Mouse (Mus musculus): Measurements from ENCODE around the gene 1700025G04Rik.

1700025G04Rik gene

GRCm38 (mm10) chr1:152090018-152090553 is at the start of gene 1700025G04Rik:
1700025G04Rik (minus strand) TSS chr1:152090125.
- DNase-seq (ENCODE audit: low spot score in 2 of 2): peak; percentile 66 to 77

- no peak for DNase-seq (ENCODE audit: low spot score in 2 of 2)
These were observed 49.6 kb upstream of the 1700025G04Rik start for GRCm38 (mm10) chr1:152139496-152139895.

- DNase-seq (ENCODE audit: low spot score in 2 of 2): no peak
These were observed 40.3 kb upstream of the 1700025G04Rik start for GRCm38 (mm10) chr1:152130029-152130727.

- no peak for DNase-seq (ENCODE audit: low spot score in 2 of 2)
These were observed 35.5 kb upstream of the 1700025G04Rik start for GRCm38 (mm10) chr1:152125451-152125850.

- DNase-seq (ENCODE audit: low spot score in 2 of 2): no peak
These were observed 20.2 kb upstream of the 1700025G04Rik start for GRCm38 (mm10) chr1:152110123-152110522.

- no peak for DNase-seq (ENCODE audit: low spot score in 2 of 2)
These were observed 16.2 kb upstream of the 1700025G04Rik start for GRCm38 (mm10) chr1:152106136-152106535.

GRCm38 (mm10) chr1:152105246-152105645 is 15.3 kb upstream of the 1700025G04Rik start:
- DNase-seq (ENCODE audit: low spot score in 2 of 2): no peak

GRCm38 (mm10) chr1:152101746-152102145 is 11.8 kb upstream of the 1700025G04Rik start:
- no peak for DNase-seq (ENCODE audit: low spot score in 2 of 2)

GRCm38 (mm10) chr1:152096045-152096444 is 6.1 kb upstream of the 1700025G04Rik start:
- no peak for DNase-seq (ENCODE audit: low spot score in 2 of 2)

GRCm38 (mm10) chr1:152090564-152091545 is 930 bp upstream of the 1700025G04Rik start:
- peak; percentile 12 to 14 for DNase-seq (ENCODE audit: low spot score in 2 of 2)

GRCm38 (mm10) chr1:152089526-152089925 is 399 bp downstream of the 1700025G04Rik start:
- peak; percentile 41 to 50 for DNase-seq (ENCODE audit: low spot score in 2 of 2)

GRCm38 (mm10) chr1:152088791-152089401 is 1.0 kb downstream of the 1700025G04Rik start:
- DNase-seq (ENCODE audit: low spot score in 2 of 2): peak; percentile 23 to 25

GRCm38 (mm10) chr1:152088030-152088429 is 1.9 kb downstream of the 1700025G04Rik start:
- no peak for DNase-seq (ENCODE audit: low spot score in 2 of 2)

- DNase-seq (ENCODE audit: low spot score in 2 of 2): no peak
These were observed 3.0 kb downstream of the 1700025G04Rik start for GRCm38 (mm10) chr1:152086951-152087350.

GRCm38 (mm10) chr1:152085561-152085960 is 4.4 kb downstream of the 1700025G04Rik start:
- no peak for DNase-seq (ENCODE audit: low spot score in 2 of 2)

GRCm38 (mm10) chr1:152084638-152085345 is 5.1 kb downstream of the 1700025G04Rik start:
- peak; percentile 59 for DNase-seq (ENCODE audit: low spot score in 2 of 2)

GRCm38 (mm10) chr1:152081954-152082711 is 7.8 kb downstream of the 1700025G04Rik start:
- no peak for DNase-seq (ENCODE audit: low spot score in 2 of 2)

GRCm38 (mm10) chr1:152081121-152081520 is 8.8 kb downstream of the 1700025G04Rik start:
- no peak for DNase-seq (ENCODE audit: low spot score in 2 of 2)

GRCm38 (mm10) chr1:152080244-152080643 is 9.7 kb downstream of the 1700025G04Rik start:
- DNase-seq (ENCODE audit: low spot score in 2 of 2): no peak

- no peak for DNase-seq (ENCODE audit: low spot score in 2 of 2)
These were observed 12.7 kb downstream of the 1700025G04Rik start for GRCm38 (mm10) chr1:152077171-152077715.

All from thymus, postnatal 10 days (tissue).